In genomic region chr11:20331027-20331689, GRCm38 (mm10) we compare ENCODE assay signal across 8 mouse cellular contexts. TPM values are rescaled to one million over a fixed set of nuclear protein-coding genes. Genes with fewer than 3 reads are reported as not detected.
DNase-seq lines count a peak whose midpoint lies in the region; ATAC-seq and TF ChIP-seq lines count a peak whose summit lies in the region.

No protein-coding gene starts in this region.

- no peak for ATAC-seq in intestine, embryonic 15.5 days
- no peak for ATAC-seq in neural tube, embryonic 13.5 days (ENCODE audit: low read depth)
- ATAC-seq in erythroid progenitor cell, adult 5-6 weeks (replicated peaks; ENCODE audit: low FRiP score, poor library complexity, severe bottlenecking), result no peak

- no peaks in the 10 kb centered on the region for H3K9me3 ChIP-seq in intestine, embryonic 15.5 days
- no peaks in the 10 kb centered on the region for H3K9me3 ChIP-seq in neural tube, embryonic 13.5 days

- WGBS in intestine, embryonic 15.5 days, result 39% methylated on average over 9 of the region's 9 CpGs
- WGBS in neural tube, embryonic 13.5 days, result 33% methylated on average over 9 of the region's 9 CpGs

- peak overlapping the region; percentile 71 for H3K4me3 ChIP-seq in left cerebral cortex, adult 2 months
- peak overlapping the region; percentile 74 for H3K4me3 ChIP-seq in intestine, embryonic 15.5 days (replicated peaks)
- peak overlapping the region; percentile 71 for H3K4me3 ChIP-seq in neural tube, embryonic 13.5 days

- peak overlapping the region; percentile 98 for H3K4me2 ChIP-seq in intestine, embryonic 15.5 days (replicated peaks)
- peak overlapping the region; percentile 82 for H3K4me2 ChIP-seq in neural tube, embryonic 13.5 days

- no peak overlapping the region for H3K9ac ChIP-seq in intestine, embryonic 15.5 days
- peak overlapping the region; percentile 84 for H3K9ac ChIP-seq in neural tube, embryonic 13.5 days

- H3K36me3 ChIP-seq in intestine, embryonic 15.5 days, result no peaks in the 10 kb centered on the region
- H3K36me3 ChIP-seq in neural tube, embryonic 13.5 days, result no peaks in the 10 kb centered on the region

- DNase-seq in left cerebral cortex, adult 2 months (ENCODE audit: extremely low spot score in 1 of 2, low spot score in 2 of 2), result no peak
- DNase-seq in left cerebral cortex, adult 8-10 months (ENCODE audit: low spot score in 2 of 2), result no peak
- DNase-seq in embryo, embryonic 10.5 days (ENCODE audit: low spot score), result peak; percentile 32
- DNase-seq in layer of hippocampus, adult 9-10 months (ENCODE audit: low spot score), result no peak
- no peak for DNase-seq in adrenal gland, adult 18-20 months (ENCODE audit: low spot score in 2 of 2)

- no peaks in the 10 kb centered on the region for H3K27me3 ChIP-seq in intestine, embryonic 15.5 days (replicated peaks)
- H3K27me3 ChIP-seq in neural tube, embryonic 13.5 days, result no peaks in the 10 kb centered on the region

- no peak overlapping the region for H3K27ac ChIP-seq in left cerebral cortex, adult 2 months
- H3K27ac ChIP-seq in intestine, embryonic 15.5 days, result no peak overlapping the region
- no peak overlapping the region for H3K27ac ChIP-seq in neural tube, embryonic 13.5 days (replicated peaks)

- intact Hi-C loops in left cerebral cortex, adult 2 months (cut with DNase I), result loop anchor here (5.0 kb wide), 2 partner anchors 84 to 129 kb away; partner anchors contain the start of genes Cep68 and Rab1a

- H3K4me1 ChIP-seq in intestine, embryonic 15.5 days (replicated peaks), result peaks cover 19% of the 10 kb centered on the region
- peaks cover 45% of the 10 kb centered on the region for H3K4me1 ChIP-seq in neural tube, embryonic 13.5 days (replicated peaks)

- no peak for TF ChIP-seq CTCF in left cerebral cortex, adult 2 months (IDR thresholded peaks at IDR 0.05)

RNA-seq across cellular contexts. Expression of gene Slc1a4, which starts 1.4 kb away (rescaled TPM):
- 10 to 100 TPM; 39.3 to 40.5 TPM for total RNA-seq in left cerebral cortex, adult 2 months (2021)
- total RNA-seq in left cerebral cortex, adult 8-10 months (2022), result 10 to 100 TPM; 38.0 to 46.9 (median 43.0) TPM
- 12.5 and 13.1 TPM in 2 replicates for polyA plus RNA-seq in intestine, embryonic 15.5 days (2015; fragmentation: Nextera tagmentation; extraction: Ambion mirVana)
- 37.6 and 41.2 TPM in 2 replicates for polyA plus RNA-seq in neural tube, embryonic 13.5 days (2015; fragmentation: Nextera tagmentation; extraction: Ambion mirVana)
- 1.8 TPM in 1 of 2 replicates, not detected in the other for total RNA-seq in erythroid progenitor cell, adult 5-6 weeks (2015; ENCODE audit: low replicate concordance)
- 0.77 TPM in 1 of 2 replicates, not detected in the other for total RNA-seq in erythroid progenitor cell, adult 5-6 weeks (2017; ENCODE audit: low replicate concordance)
- total RNA-seq in adrenal gland, adult 18-20 months (2021), result 1 to 10 TPM; 6.3 to 9.7 TPM
